Mouse (Mus musculus): ENCODE data around the gene Rab11b. TPM values are rescaled to one million over a fixed set of nuclear protein-coding genes. Genes with fewer than 3 reads are reported as not detected.

The Rab11b gene
- polyA plus RNA-seq, 1 experiment = 487 TPM

DNA sequence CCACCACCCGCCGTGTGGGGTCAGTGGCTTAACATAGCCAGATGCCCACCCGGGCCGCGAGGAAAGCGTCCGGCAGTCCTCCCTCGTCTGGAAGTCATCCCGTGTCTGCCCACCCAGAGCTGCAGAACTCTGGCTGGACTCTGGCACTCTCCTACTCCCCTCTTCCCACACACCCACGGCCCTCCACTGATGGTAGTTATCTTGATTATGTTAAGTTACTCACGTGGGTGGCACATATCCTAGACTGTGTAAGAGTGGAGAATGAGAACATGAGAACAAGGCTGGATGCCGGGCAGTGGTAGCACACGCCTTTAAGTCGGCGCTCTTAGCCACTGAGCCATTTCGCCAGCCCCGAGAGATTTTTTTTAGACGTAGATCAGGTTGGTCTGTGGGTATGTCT is 26.0 kb upstream of the Rab11b start:
- H3K27ac ChIP-seq (ENCODE audit: insufficient read depth, low read length) = no peak overlapping the region
- H3K4me3 ChIP-seq (ENCODE audit: insufficient read depth, low read length) = no peak overlapping the region
- 0 out of 2 replicates have a peak, but pooled peaks cover 2% of the 10 kb centered on the region for H3K4me1 ChIP-seq (ENCODE audit: control insufficient read depth, insufficient read depth, low read length)
- TF ChIP-seq CTCF (IDR thresholded peaks at IDR 0.05; ENCODE audit: extremely low read depth, insufficient read depth, low read length) (no peak), POLR2A (IDR thresholded peaks at IDR 0.05; ENCODE audit: extremely low read depth, insufficient read depth, low read length) (no peak)

- Histone ChIP-seq H3K27ac (ENCODE audit: insufficient read depth, low read length) (no peak overlapping the region), H3K4me3 (ENCODE audit: insufficient read depth, low read length) (no peak overlapping the region), H3K4me1 (ENCODE audit: control insufficient read depth, insufficient read depth, low read length) (peaks cover 2% of the 10 kb centered on the region; the same call in 1 of the 2 replicates)
- TF ChIP-seq CTCF (IDR thresholded peaks at IDR 0.05; ENCODE audit: extremely low read depth, insufficient read depth, low read length) = no peak
- TF ChIP-seq POLR2A (IDR thresholded peaks at IDR 0.05; ENCODE audit: extremely low read depth, insufficient read depth, low read length) = no peak
These were observed 24.6 kb upstream of the Rab11b start for GRCm38 (mm10) chr17:33784939-33785338.

DNA sequence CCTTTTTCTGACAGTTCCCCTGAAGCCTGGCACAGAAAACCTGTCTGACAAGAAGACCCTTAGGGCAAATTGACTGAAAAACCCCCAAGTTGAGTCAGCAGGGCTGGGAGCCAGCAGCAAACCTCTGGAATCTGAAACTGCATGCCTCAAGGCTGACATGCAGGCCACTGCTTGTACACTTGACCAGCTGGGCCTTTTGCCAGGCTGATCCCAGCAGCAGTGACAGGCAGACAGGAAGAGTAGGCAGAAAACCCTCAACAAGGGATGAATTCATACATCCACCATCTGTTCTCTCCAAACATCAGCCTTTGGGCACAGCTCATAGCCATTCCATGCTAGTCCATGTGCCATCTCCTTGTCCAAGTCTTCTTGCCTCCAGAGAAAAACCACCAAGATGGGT is 23.1 kb upstream of the Rab11b start:
- H3K4me3 ChIP-seq (ENCODE audit: insufficient read depth, low read length) = no peak overlapping the region
- TF ChIP-seq POLR2A (IDR thresholded peaks at IDR 0.05; ENCODE audit: extremely low read depth, insufficient read depth, low read length) (no peak), CTCF (IDR thresholded peaks at IDR 0.05; ENCODE audit: extremely low read depth, insufficient read depth, low read length) (no peak)
- no peak overlapping the region for H3K27ac ChIP-seq (ENCODE audit: insufficient read depth, low read length)
- peaks cover 2% of the 10 kb centered on the region; the same call in 1 of the 2 replicates for H3K4me1 ChIP-seq (ENCODE audit: control insufficient read depth, insufficient read depth, low read length)

- H3K4me3 ChIP-seq (ENCODE audit: insufficient read depth, low read length) = no peak overlapping the region; the same call in 1 of the 2 replicates
- peak overlapping the region; percentile 58 for H3K27ac ChIP-seq (ENCODE audit: insufficient read depth, low read length)
- H3K4me1 ChIP-seq (ENCODE audit: control insufficient read depth, insufficient read depth, low read length) = peaks cover 2% of the 10 kb centered on the region; the same call in 1 of the 2 replicates
- no peak for TF ChIP-seq POLR2A (IDR thresholded peaks at IDR 0.05; ENCODE audit: extremely low read depth, insufficient read depth, low read length)
- no peak for TF ChIP-seq CTCF (IDR thresholded peaks at IDR 0.05; ENCODE audit: extremely low read depth, insufficient read depth, low read length)
These were observed 21.7 kb upstream of the Rab11b start for GRCm38 (mm10) chr17:33782067-33782466.

- TF ChIP-seq POLR2A (IDR thresholded peaks at IDR 0.05; ENCODE audit: extremely low read depth, insufficient read depth, low read length) (no peak), CTCF (IDR thresholded peaks at IDR 0.05; ENCODE audit: extremely low read depth, insufficient read depth, low read length) (no peak)
- H3K4me3 ChIP-seq (ENCODE audit: insufficient read depth, low read length) = peak within 1 kb of the TSS; percentile 30
- H3K4me1 ChIP-seq (ENCODE audit: control insufficient read depth, insufficient read depth, low read length) = peaks cover 2% of the 10 kb centered on the region; the same call in 1 of the 2 replicates
- peak within 1 kb of the TSS; percentile 64 for H3K27ac ChIP-seq (ENCODE audit: insufficient read depth, low read length)
These were observed 21.0 kb upstream of the Rab11b start, which contains the start of gene Angptl4 for GRCm38 (mm10) chr17:33781124-33781977. TSS of gene Angptl4 (minus strand) at chr17:33781830.

- Histone ChIP-seq H3K4me1 (ENCODE audit: control insufficient read depth, insufficient read depth, low read length) (peaks cover 2% of the 10 kb centered on the region; the same call in 1 of the 2 replicates), H3K27ac (ENCODE audit: insufficient read depth, low read length) (no peak overlapping the region), H3K4me3 (ENCODE audit: insufficient read depth, low read length) (peak overlapping the region; percentile 30)
- no peak for TF ChIP-seq POLR2A (IDR thresholded peaks at IDR 0.05; ENCODE audit: extremely low read depth, insufficient read depth, low read length)
- TF ChIP-seq CTCF (IDR thresholded peaks at IDR 0.05; ENCODE audit: extremely low read depth, insufficient read depth, low read length) = no peak
These were observed 20.1 kb upstream of the Rab11b start for GRCm38 (mm10) chr17:33780431-33780830.

- no peak overlapping the region for H3K27ac ChIP-seq (ENCODE audit: insufficient read depth, low read length)
- TF ChIP-seq CTCF (IDR thresholded peaks at IDR 0.05; ENCODE audit: extremely low read depth, insufficient read depth, low read length) (no peak), POLR2A (IDR thresholded peaks at IDR 0.05; ENCODE audit: extremely low read depth, insufficient read depth, low read length) (no peak)
- H3K4me1 ChIP-seq (ENCODE audit: control insufficient read depth, insufficient read depth, low read length) = peaks cover 2% of the 10 kb centered on the region; the same call in 1 of the 2 replicates
- no peak overlapping the region for H3K4me3 ChIP-seq (ENCODE audit: insufficient read depth, low read length)
These were observed 19.6 kb upstream of the Rab11b start for GRCm38 (mm10) chr17:33779967-33780295.

DNA sequence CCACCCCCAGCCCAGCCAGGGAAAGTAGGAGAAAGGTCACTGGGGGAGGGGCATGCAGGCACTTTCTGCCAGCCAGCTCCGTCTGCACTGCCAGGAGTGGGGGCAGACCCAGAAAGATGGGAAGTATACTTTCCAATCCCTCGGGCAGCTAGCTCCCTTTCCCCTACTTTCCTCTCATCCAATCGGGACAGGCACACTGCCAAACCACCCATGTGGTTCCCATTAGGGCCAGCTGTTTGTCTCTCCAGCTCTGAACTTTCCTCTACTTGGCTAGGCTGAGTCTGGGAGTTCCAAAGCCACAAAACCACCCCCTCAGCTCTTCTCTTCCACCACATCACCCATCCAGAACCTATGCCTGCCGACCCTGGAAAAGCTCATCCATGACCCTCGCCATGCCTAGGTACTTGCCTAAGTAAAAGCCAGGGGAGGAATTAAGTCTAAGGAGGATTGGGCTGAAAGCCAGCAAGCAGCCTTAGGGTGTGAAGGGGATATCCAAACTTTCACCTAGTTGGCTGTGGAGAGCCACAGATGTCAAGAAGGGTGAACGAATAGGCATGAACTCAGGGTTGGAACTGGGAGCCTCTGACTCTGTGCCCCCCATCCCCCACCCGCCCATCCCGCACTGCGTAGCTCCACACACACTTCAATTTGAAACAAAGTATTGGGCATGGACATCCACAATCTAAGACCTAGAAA is 19.1 kb upstream of the Rab11b start:
- peaks cover 2% of the 10 kb centered on the region; the same call in 1 of the 2 replicates for H3K4me1 ChIP-seq (ENCODE audit: control insufficient read depth, insufficient read depth, low read length)
- no peak overlapping the region for H3K4me3 ChIP-seq (ENCODE audit: insufficient read depth, low read length)
- TF ChIP-seq POLR2A (IDR thresholded peaks at IDR 0.05; ENCODE audit: extremely low read depth, insufficient read depth, low read length) (no peak), CTCF (IDR thresholded peaks at IDR 0.05; ENCODE audit: extremely low read depth, insufficient read depth, low read length) (no peak)
- peak overlapping the region; percentile 57 for H3K27ac ChIP-seq (ENCODE audit: insufficient read depth, low read length)

GRCm38 (mm10) chr17:33775287-33775686 is 15.0 kb upstream of the Rab11b start:
- Histone ChIP-seq H3K4me1 (ENCODE audit: control insufficient read depth, insufficient read depth, low read length) (no peaks in the 10 kb centered on the region; the same call in 1 of the 2 replicates), H3K27ac (ENCODE audit: insufficient read depth, low read length) (no peak overlapping the region), H3K4me3 (ENCODE audit: insufficient read depth, low read length) (no peak overlapping the region)
- TF ChIP-seq POLR2A (IDR thresholded peaks at IDR 0.05; ENCODE audit: extremely low read depth, insufficient read depth, low read length) = no peak
- no peak for TF ChIP-seq CTCF (IDR thresholded peaks at IDR 0.05; ENCODE audit: extremely low read depth, insufficient read depth, low read length)

All from cortical plate, adult 2 months (tissue).